Mouse (Mus musculus) thymus, adult 2 months (tissue): Measurements from ENCODE around the gene Plppr3.

Experiments
- CTCF ChIP-seq: fragments of 200-500 bp; IDR thresholded peaks from 2 replicates; pipeline ENCODE4 v1.5.1; 2012; ENCODE audit warnings: mild to moderate bottlenecking, control low read depth, low read length, moderate library complexity, borderline replicate concordance; ENCODE audit not compliant: control insufficient read depth, poor library complexity, insufficient read depth; ENCODE audit errors: extremely low read depth
- POLR2A ChIP-seq: fragments of 200-500 bp; IDR thresholded peaks from 2 replicates; pipeline ENCODE4 v1.6.1; 2012; ENCODE audit warnings: mild to moderate bottlenecking, low read length, control low read depth, moderate library complexity; ENCODE audit not compliant: control insufficient read depth, poor library complexity, insufficient read depth; ENCODE audit errors: extremely low read depth

GRCm38 (mm10) chr10:79821731-79822130, 52.7 kb downstream of the Plppr3 start:
- TF ChIP-seq CTCF (no peak), POLR2A (no peak)
